Mouse (Mus musculus): ENCODE data around the gene Cenpf.
"Not testable (repeated sequence)": the region's sequence is repeated elsewhere in the genome, so short reads cannot be mapped to it uniquely, and the experiment has no call there.

The Cenpf gene

GRCm38 (mm10) chr1:189692442-189692841, 4.6 kb upstream of the Cenpf start:
- not testable (repeated sequence) for DNase-seq

GRCm38 (mm10) chr1:189689050-189689833, 1.4 kb upstream of the Cenpf start:
- DNase-seq: no peak

GRCm38 (mm10) chr1:189688388-189688750, 483 bp upstream of the Cenpf start:
- DNase-seq: no peak

- no peak for DNase-seq
These were observed 1.9 kb downstream of the Cenpf start for GRCm38 (mm10) chr1:189686025-189686424.

- no peak for DNase-seq
These were observed 3.0 kb downstream of the Cenpf start for GRCm38 (mm10) chr1:189684786-189685415.

GRCm38 (mm10) chr1:189679555-189679954, 8.3 kb downstream of the Cenpf start:
- DNase-seq: no peak

GRCm38 (mm10) chr1:189675953-189676352, 11.9 kb downstream of the Cenpf start:
- no peak for DNase-seq

- peak; percentile 42 for DNase-seq
These were observed 12.5 kb downstream of the Cenpf start for GRCm38 (mm10) chr1:189675421-189675820.

GRCm38 (mm10) chr1:189665966-189666365, 21.9 kb downstream of the Cenpf start:
- no peak for DNase-seq

- no peak for DNase-seq
These were observed 23.1 kb downstream of the Cenpf start for GRCm38 (mm10) chr1:189664873-189665144.

- no peak for DNase-seq
These were observed 23.6 kb downstream of the Cenpf start for GRCm38 (mm10) chr1:189664061-189664872.

GRCm38 (mm10) chr1:189663437-189663836, 24.4 kb downstream of the Cenpf start:
- DNase-seq: no peak

GRCm38 (mm10) chr1:189661856-189662255, 26.0 kb downstream of the Cenpf start:
- peak; percentile 44 for DNase-seq

- DNase-seq: no peak
These were observed 30.5 kb downstream of the Cenpf start for GRCm38 (mm10) chr1:189657406-189657805.

- DNase-seq: no peak
These were observed 34.1 kb downstream of the Cenpf start for GRCm38 (mm10) chr1:189653746-189654145.

GRCm38 (mm10) chr1:189646597-189646996, 41.3 kb downstream of the Cenpf start:
- no peak for DNase-seq

- no peak for DNase-seq
These were observed 42.5 kb downstream of the Cenpf start for GRCm38 (mm10) chr1:189645371-189645770.

GRCm38 (mm10) chr1:189644700-189645345, 43.1 kb downstream of the Cenpf start:
- no peak for DNase-seq

GRCm38 (mm10) chr1:189639581-189639980, 48.3 kb downstream of the Cenpf start:
- DNase-seq: no peak

- DNase-seq: no peak
These were observed 54.1 kb downstream of the Cenpf start for GRCm38 (mm10) chr1:189633791-189634190.

- DNase-seq: no peak
These were observed 55.8 kb downstream of the Cenpf start for GRCm38 (mm10) chr1:189631906-189632675.

- DNase-seq: no peak
These were observed 57.9 kb downstream of the Cenpf start for GRCm38 (mm10) chr1:189630026-189630425.

All from thymus, postnatal 4 days (tissue).